Mouse (Mus musculus) bone marrow macrophage, adult 2 months (primary cell): ENCODE data around the gene Ythdc1. TPM values are rescaled to one million over a fixed set of nuclear protein-coding genes. Genes with fewer than 3 reads are reported as not detected.
"Not testable (repeated sequence)": the region's sequence is repeated elsewhere in the genome, so short reads cannot be mapped to it uniquely, and the experiment has no call there.

ENCODE experiments used
- H3K27ac ChIP-seq: 2 replicates; pipeline ENCODE4 v1.5.1; 2012; ENCODE audit warnings: low read depth, low read length; ENCODE audit not compliant: insufficient read depth
- H3K4me1 ChIP-seq: 2 replicates; pipeline ENCODE4 v1.6.1; 2012; ENCODE audit warnings: low read length; ENCODE audit not compliant: control insufficient read depth, insufficient read depth
- H3K4me3 ChIP-seq: 2 replicates; pipeline ENCODE4 v1.5.1; 2012; ENCODE audit warnings: mild to moderate bottlenecking, low read length, moderate library complexity; ENCODE audit not compliant: insufficient read depth
- CTCF ChIP-seq: IDR thresholded peaks from 2 replicates; pipeline ENCODE4 v1.5.1; 2012; ENCODE audit warnings: low read depth, mild to moderate bottlenecking, low read length, moderate library complexity
- POLR2A ChIP-seq: IDR thresholded peaks from 2 replicates; pipeline ENCODE4 v1.6.1; 2012; ENCODE audit warnings: mild to moderate bottlenecking, low read depth, low read length, borderline replicate concordance
- polyA plus RNA-seq: library from polyadenylated mRNA; stranded (reverse); fragments of >200 nt; gene quantifications from 2 replicates; pipeline ENCODE4 v1.2.4, GENCODE M21; 2012; ENCODE audit not compliant: missing spikeins, insufficient read depth, insufficient read length

Gene Ythdc1
- polyA plus RNA-seq, 1 experiment, result 67.2 TPM

DNA sequence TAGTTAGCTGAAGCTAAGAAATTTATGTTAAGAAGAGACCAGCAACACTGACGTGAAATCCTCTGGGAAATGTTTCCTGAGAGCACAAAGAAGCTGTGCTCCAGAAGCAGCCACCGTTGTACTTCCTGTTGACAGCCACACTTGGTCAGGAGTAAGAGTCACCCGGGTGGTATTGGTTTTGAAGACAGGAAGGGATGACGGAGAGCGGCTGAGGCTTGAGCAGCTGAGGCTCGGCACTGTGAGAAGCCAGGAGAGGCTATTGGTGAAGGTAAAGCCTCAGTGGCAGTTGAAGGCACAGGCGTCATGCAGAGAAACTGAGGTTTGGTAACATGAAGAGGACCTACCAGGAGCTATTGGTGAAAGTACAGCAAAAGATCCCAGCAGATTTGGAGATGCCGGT, 11.2 kb upstream of the Ythdc1 start:
- Histone ChIP-seq H3K27ac (no peak overlapping the region), H3K4me1 (no peaks in the 10 kb centered on the region), H3K4me3 (no peak overlapping the region)
- TF ChIP-seq POLR2A (no peak), CTCF (no peak)

GRCm38 (mm10) chr5:86816795-86817194, 12.8 kb downstream of the Ythdc1 start:
- H3K4me1 ChIP-seq, result no peaks in the 10 kb centered on the region
- H3K4me3 ChIP-seq, result no peak overlapping the region
- TF ChIP-seq CTCF, result no peak
- TF ChIP-seq POLR2A, result no peak
- H3K27ac ChIP-seq, result no peak overlapping the region

DNA sequence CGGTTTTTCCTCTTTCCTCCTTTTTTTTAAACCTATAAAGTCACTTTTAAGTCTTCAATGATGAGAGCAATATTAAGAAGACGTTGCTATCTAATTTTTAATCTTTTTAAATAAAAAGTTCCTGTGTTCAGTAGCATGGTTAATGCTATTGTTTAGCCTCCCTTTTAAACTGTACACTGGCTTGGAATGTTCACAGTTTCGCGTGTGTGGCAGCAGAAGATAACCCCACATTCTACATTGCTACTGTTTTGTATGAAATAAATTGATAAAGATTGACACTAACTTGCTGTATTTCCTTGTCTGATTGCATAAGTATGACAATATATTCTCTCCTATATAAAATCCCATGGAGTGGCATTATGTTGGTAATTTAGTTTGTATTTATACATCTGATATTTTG, 32.4 kb downstream of the Ythdc1 start:
- not testable (repeated sequence) for H3K4me3 ChIP-seq, H3K4me1 ChIP-seq, H3K27ac ChIP-seq

- Histone ChIP-seq H3K4me3 (no peak overlapping the region), H3K27ac (no peak overlapping the region), H3K4me1 (no peaks in the 10 kb centered on the region)
- no peak for TF ChIP-seq CTCF
- TF ChIP-seq POLR2A, result no peak
Observed at GRCm38 (mm10) chr5:86838110-86838509, 34.1 kb downstream of the Ythdc1 start.

- H3K4me1 ChIP-seq, result no peaks in the 10 kb centered on the region
- H3K27ac ChIP-seq, result no peak overlapping the region
- TF ChIP-seq POLR2A (no peak), CTCF (no peak)
- no peak overlapping the region for H3K4me3 ChIP-seq
Observed at GRCm38 (mm10) chr5:86839472-86839871, 35.5 kb downstream of the Ythdc1 start.

DNA sequence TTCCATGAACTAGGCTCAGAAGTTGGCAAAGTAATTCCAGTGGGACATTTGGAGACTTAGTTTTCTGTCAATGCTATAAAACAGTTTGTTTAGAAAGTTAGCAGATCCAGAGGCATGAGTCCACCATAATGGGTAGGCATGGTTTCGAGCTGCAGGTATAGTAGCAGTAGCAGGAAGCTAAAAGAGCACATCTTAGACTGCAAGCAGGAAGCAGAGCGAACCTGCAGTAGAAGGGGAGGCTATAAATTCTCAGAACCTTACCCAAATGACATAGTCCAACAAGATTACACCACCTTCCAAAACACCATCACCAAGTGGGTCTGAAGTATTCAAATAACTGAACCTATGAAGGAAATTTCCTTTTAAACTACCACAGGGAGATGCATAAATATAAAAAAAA, 36.2 kb downstream of the Ythdc1 start:
- TF ChIP-seq CTCF, result no peak
- TF ChIP-seq POLR2A, result no peak
- Histone ChIP-seq H3K4me3 (no peak overlapping the region), H3K4me1 (no peaks in the 10 kb centered on the region), H3K27ac (no peak overlapping the region)

DNA sequence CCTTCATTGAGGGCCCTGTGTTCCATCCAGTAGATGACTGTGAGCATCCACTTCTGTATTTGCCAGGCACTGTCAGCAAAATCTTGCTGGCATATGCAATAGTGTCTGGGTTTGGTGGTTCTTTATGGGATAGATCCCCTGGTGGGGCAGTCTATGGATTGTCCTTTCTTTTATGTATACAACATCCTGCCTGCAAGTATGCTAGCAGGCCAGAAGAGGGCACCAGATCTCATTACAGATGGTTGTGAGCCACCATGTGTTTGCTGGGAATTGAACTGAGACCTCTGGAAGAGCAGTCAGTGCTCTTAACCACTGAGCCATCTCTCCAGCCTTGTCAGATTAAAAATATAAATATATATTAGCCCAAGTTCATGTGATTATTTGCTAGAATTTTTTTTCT, 37.2 kb downstream of the Ythdc1 start:
- not testable (repeated sequence) for H3K4me3 ChIP-seq, H3K27ac ChIP-seq, H3K4me1 ChIP-seq

DNA sequence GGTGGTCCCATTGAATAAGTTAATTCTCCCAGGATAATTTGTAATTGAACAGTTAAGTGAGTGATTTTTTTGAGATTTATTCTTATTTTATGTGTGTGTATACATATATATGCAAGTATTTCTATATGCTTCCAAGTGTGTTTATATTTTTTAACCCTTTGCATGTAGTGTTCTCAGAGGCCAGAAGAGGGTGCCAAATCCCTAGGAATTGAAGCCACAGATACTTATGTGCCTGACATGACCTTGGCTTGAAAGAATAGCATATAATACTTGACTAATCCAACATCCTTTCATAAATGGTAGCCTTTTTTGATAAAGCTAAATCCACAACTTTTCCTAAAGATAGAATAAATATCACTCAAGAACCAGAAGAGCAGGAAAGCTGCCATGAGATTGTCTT, 46.1 kb downstream of the Ythdc1 start:
- TF ChIP-seq POLR2A (no peak), CTCF (no peak)
- Histone ChIP-seq H3K4me3 (no peak overlapping the region), H3K4me1 (no peaks in the 10 kb centered on the region), H3K27ac (no peak overlapping the region)

DNA sequence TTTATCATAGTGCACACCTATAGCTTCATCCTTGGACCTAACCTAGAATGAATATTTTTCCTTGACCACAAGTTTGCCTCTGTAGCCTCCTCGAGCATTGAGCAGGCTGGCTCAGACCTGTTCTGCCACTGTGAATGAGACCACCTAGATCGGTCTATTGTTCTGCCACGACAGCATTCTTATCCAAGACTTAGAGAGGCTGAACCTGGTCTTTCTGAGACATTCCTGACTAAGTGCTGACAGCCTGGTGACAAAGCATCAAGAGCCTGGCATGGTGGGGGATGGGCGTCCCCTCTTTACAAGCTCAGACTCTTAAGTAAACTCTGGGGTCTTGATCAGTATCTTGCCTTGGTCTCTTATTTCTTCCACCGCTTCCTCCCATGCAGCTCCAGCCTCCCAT, 47.6 kb downstream of the Ythdc1 start:
- TF ChIP-seq POLR2A, result no peak
- TF ChIP-seq CTCF, result no peak
- Histone ChIP-seq H3K27ac (no peak overlapping the region), H3K4me1 (no peaks in the 10 kb centered on the region), H3K4me3 (no peak overlapping the region)

GRCm38 (mm10) chr5:86856505-86856904, 52.5 kb downstream of the Ythdc1 start:
- not testable (repeated sequence) for H3K27ac ChIP-seq, H3K4me1 ChIP-seq, H3K4me3 ChIP-seq

DNA sequence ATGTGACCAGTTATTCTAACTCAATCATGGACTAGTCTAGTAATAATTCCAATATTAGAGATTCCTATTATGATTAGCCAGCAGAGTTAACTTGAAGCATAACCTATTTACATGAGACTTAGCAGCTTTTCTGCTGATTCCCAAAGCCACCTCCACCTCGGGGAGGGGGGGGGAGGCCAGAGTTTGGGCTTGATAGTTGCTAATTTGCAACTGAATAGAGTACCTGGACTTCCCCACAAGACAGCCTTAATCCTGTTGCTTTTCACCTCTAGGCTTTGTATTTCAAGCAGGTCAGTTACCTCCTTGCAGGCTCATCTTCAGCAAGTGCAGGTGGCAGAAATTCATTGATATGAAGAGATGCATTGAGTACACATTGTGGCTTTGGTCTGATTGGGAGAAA, 53.7 kb downstream of the Ythdc1 start:
- Histone ChIP-seq H3K4me1 (no peaks in the 10 kb centered on the region), H3K4me3 (no peak overlapping the region), H3K27ac (no peak overlapping the region)
- no peak for TF ChIP-seq POLR2A
- no peak for TF ChIP-seq CTCF

- Histone ChIP-seq H3K4me3 (no peak overlapping the region), H3K4me1 (no peaks in the 10 kb centered on the region), H3K27ac (no peak overlapping the region)
- TF ChIP-seq CTCF (no peak), POLR2A (no peak)
Observed at GRCm38 (mm10) chr5:86858336-86858735, 54.3 kb downstream of the Ythdc1 start.
